Mouse (Mus musculus) liver, postnatal 0 days (tissue): ENCODE measurements at regions not wholly inside any gene's neighbourhood (a gene's known extent, or its start where the extent isn't known, plus 50 kb on each side); places are given as distances from the start of the nearest gene placed in this dataset.

ENCODE experiments used
- ATAC-seq: fragments of 200-750 bp; cut with Nextera tagmentation; 2 replicates; pipeline ENCODE4 v1.8.0; 2017; ENCODE audit warnings: mild to moderate bottlenecking, moderate library complexity
- DNase-seq: peaks from one replicate; pipeline ENCODE4 v3.0.0-alpha.2; 2016
- H3K27ac ChIP-seq: fragments of 300-500 bp; sonication (generic); 2 replicates; pipeline ENCODE4 v1.5.1; 2014; ENCODE audit warnings: antibody characterized with exemption, moderate library complexity, mild to moderate bottlenecking, low read depth
- H3K27me3 ChIP-seq: fragments of 300-500 bp; sonication (generic); 2 replicates; pipeline ENCODE4 v1.6.1; 2014; ENCODE audit warnings: low read length, control low read depth, mixed read lengths; ENCODE audit not compliant: insufficient read depth
- H3K36me3 ChIP-seq: fragments of 300-500 bp; sonication (generic); replicated peaks from 2 replicates; pipeline ENCODE4 v1.6.1; 2014; ENCODE audit warnings: mild to moderate bottlenecking, control low read depth, low read length, moderate library complexity, mixed read lengths; ENCODE audit not compliant: insufficient read depth
- H3K4me1 ChIP-seq: fragments of 300-500 bp; sonication (generic); 2 replicates; pipeline ENCODE4 v1.6.1; 2014; ENCODE audit warnings: antibody characterized with exemption, mild to moderate bottlenecking, control low read depth; ENCODE audit not compliant: insufficient read depth
- H3K4me2 ChIP-seq: fragments of 300-500 bp; sonication (generic); 2 replicates; pipeline ENCODE4 v1.6.1; 2014; ENCODE audit warnings: low read depth, mild to moderate bottlenecking, low read length, moderate library complexity, mixed read lengths
- H3K4me3 ChIP-seq: fragments of 300-500 bp; sonication (generic); 2 replicates; pipeline ENCODE4 v1.5.1; 2014; ENCODE audit warnings: low read depth, low read length
- H3K9ac ChIP-seq: fragments of 300-500 bp; sonication (generic); replicated peaks from 2 replicates; pipeline ENCODE4 v1.6.1; 2014; ENCODE audit warnings: mild to moderate bottlenecking, moderate library complexity
- H3K9me3 ChIP-seq: fragments of 300-500 bp; sonication (generic); 2 replicates; pipeline ENCODE4 v1.6.1; 2016; ENCODE audit warnings: mild to moderate bottlenecking, control low read depth, low read length, mixed read lengths
- CTCF ChIP-seq: sonication (generic); IDR thresholded peaks from 2 replicates; pipeline ENCODE4 v1.5.1; 2016; ENCODE audit warnings: antibody characterized with exemption, low read depth
- EP300 ChIP-seq: IDR thresholded peaks from 2 replicates; pipeline ENCODE4 v1.6.1; 2016; ENCODE audit warnings: antibody characterized with exemption, low read depth, mild to moderate bottlenecking
- WGBS: fragments of 180-500 bp; shearing (Covaris S2); extraction: QIAGEN DNeasy Blood & Tissue Kit; methylation state at CpG from one replicate; pipeline ENCODE4 v1.1.7; 2014; ENCODE audit not compliant: insufficient replicate concordance; 5-methylcytosine and 5-hydroxymethylcytosine counted together

DNA sequence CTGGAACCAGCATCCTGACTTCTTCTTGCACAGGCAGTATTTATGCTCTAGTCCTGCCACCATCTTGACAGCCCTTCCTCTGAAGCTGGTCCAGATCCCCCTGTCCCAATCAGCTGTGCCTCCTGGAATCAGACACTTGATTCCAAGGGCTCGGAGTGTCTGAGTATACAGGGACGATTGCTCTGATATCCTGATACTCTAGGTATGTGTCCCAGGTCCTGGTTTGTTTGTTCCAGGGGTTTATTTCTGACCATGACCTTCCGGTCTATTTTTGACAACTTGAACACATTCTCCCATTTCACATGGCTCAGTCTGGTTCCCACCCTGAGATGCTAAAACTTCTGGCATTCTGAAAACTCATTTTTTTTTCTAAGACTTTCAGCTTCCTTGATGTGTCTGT lies 85.8 kb upstream of the 1700025G04Rik start:
- Histone ChIP-seq H3K4me2 (no peak overlapping the region), H3K9me3 (no peaks in the 10 kb centered on the region), H3K27ac (no peak overlapping the region), H3K27me3 (no peaks in the 10 kb centered on the region), H3K9ac (no peak overlapping the region), H3K4me3 (no peak overlapping the region), H3K36me3 (no peaks in the 10 kb centered on the region), H3K4me1 (no peaks in the 10 kb centered on the region)
- 76% methylated on average over 3 of the region's 3 CpGs for WGBS
- DNase-seq, result no peak
- no peak for TF ChIP-seq CTCF
- TF ChIP-seq EP300, result no peak
- ATAC-seq, result no peak

DNA sequence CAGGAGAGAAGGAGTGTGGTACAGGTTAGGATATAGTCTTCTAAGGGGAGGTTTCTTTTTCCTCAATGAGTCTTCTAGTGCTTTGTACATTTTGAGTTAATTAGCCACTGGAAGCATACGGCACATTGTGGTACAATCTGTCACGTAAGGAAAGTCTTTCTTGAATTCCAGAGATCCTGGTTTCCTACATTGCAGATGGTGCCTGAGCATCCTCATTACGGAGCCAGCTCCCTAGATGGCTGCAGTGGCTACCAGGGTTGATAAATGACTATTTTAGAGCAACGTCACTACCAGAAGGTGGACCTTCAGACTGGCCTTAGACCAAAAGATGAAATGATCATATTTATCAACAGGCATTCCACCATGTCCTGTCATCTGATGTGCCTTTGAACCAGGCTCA lies 84.5 kb upstream of the 1700025G04Rik start:
- Histone ChIP-seq H3K9ac (no peak overlapping the region), H3K27ac (no peak overlapping the region), H3K9me3 (no peaks in the 10 kb centered on the region), H3K27me3 (no peaks in the 10 kb centered on the region), H3K4me2 (no peak overlapping the region), H3K4me1 (no peaks in the 10 kb centered on the region), H3K36me3 (no peaks in the 10 kb centered on the region), H3K4me3 (no peak overlapping the region)
- ATAC-seq (no peak), DNase-seq (no peak)
- WGBS, result 80% methylated on average over 4 of the region's 4 CpGs
- no peak for TF ChIP-seq EP300
- TF ChIP-seq CTCF, result no peak

DNA sequence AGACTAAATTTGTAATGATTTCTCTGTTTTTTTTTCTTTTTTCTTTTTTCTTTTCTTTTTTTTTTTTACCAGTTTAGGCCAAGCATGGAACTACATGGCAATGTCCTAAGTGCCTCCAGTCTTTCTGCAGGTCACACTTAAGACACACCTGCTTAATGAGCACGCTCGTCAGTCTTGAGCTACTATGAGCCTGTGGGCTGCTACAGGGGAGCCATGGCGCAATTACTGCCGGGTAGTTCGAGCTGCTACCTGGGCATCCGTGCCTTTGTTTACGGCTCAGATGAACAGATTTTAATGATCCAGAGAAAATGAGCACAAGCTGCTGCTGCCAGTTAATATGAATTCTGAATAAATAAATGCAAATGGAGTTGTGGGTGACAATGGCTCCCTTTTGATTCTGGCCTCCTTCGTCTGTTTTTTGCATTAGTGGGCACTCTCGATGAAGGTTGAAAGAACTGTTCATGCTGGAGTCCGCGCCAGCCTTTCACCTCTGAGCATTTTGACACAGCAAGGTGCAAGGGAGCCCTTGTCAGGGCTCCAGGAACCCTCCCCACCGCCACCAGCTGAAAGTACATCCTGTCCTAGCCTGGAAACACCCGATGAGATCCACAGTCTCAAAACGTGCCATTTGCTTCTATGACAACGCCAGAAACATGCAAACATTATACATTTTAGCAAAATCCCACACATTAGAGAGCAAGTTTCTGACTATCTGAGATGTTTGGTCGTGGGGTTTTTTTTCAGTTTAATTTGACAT lies 81.3 kb upstream of the 1700025G04Rik start:
- H3K9ac ChIP-seq, result no peak overlapping the region
- no peak for DNase-seq
- no peaks in the 10 kb centered on the region for H3K4me1 ChIP-seq
- ATAC-seq, result no peak
- no peak overlapping the region for H3K27ac ChIP-seq
- TF ChIP-seq EP300 (no peak), CTCF (no peak)
- 78% methylated on average over 16 of the region's 16 CpGs for WGBS
- H3K27me3 ChIP-seq, result no peaks in the 10 kb centered on the region
- H3K4me3 ChIP-seq, result no peak overlapping the region
- H3K9me3 ChIP-seq, result no peaks in the 10 kb centered on the region
- no peak overlapping the region for H3K4me2 ChIP-seq
- no peaks in the 10 kb centered on the region for H3K36me3 ChIP-seq

DNA sequence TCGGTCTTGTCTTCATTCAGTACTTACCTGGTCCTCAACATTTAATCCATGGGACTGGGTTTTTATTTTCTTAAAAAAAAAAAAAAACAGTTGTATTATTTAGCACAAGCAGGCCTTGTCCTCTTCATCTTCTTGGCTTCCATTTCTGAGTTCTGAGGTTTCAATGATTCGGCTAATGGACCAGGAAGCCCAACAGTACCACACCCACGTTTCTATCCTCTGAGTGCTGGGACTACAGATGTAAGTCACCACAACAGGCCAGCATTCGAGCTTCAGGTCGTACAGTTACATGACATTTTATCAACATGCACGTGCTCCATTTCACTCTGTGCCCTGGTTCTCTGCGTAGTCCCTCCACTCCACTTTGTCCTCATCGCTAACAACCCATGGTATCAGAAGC lies 80.7 kb upstream of the 1700025G04Rik start:
- H3K27me3 ChIP-seq, result no peaks in the 10 kb centered on the region
- no peak overlapping the region for H3K4me2 ChIP-seq
- TF ChIP-seq CTCF, result no peak
- TF ChIP-seq EP300, result no peak
- ATAC-seq, result no peak
- no peaks in the 10 kb centered on the region for H3K4me1 ChIP-seq
- no peak overlapping the region for H3K27ac ChIP-seq
- no peak overlapping the region for H3K9ac ChIP-seq
- 69% methylated on average over 8 of the region's 8 CpGs for WGBS
- H3K4me3 ChIP-seq, result no peak overlapping the region
- H3K9me3 ChIP-seq, result no peaks in the 10 kb centered on the region
- no peak for DNase-seq
- H3K36me3 ChIP-seq, result no peaks in the 10 kb centered on the region

DNA sequence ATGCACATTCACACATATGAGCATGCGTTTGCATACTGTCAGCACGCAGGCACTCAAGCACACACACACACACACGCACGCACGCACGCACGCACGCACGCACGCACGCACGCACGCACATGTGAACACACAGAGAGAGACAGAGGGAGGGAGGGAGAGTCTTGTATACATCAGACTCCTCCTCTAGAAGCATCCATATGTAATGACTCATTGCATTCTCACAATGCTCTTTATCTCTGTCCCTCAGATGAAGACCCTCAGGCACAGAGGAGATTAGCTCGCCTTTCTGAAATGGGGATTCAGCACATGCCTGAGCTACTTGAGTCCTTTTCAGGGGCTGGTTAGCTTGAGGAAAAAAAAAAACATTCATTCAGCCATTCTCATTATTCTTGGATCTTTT lies 79.6 kb upstream of the 1700025G04Rik start:
- no peak for ATAC-seq

DNA sequence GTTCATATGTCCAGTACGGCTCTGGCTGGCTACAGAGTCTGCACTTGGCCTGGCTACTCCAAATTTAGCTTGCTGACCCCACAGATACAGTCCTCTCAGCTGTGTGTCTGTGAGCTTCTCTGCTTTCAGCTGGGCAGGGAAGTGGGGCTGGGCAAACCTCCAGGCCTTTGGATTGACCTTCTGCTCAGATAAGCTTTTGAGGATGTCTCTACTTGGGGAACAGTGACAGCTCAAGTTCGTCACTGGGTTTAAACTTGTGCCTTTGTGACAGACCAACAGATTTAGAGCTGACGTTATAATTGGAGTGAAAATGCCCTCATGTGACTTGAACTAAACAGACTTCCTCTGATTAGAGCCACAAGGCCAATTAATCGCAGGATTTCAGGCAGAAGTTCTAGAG lies 78.4 kb upstream of the 1700025G04Rik start:
- 56% methylated on average over 4 of the region's 4 CpGs for WGBS
- Histone ChIP-seq H3K27ac (no peak overlapping the region), H3K27me3 (no peaks in the 10 kb centered on the region), H3K4me1 (no peaks in the 10 kb centered on the region), H3K4me2 (no peak overlapping the region), H3K9ac (no peak overlapping the region), H3K36me3 (no peaks in the 10 kb centered on the region), H3K9me3 (no peaks in the 10 kb centered on the region), H3K4me3 (no peak overlapping the region)
- DNase-seq (peak; percentile 26), ATAC-seq (peak; percentile 50)
- TF ChIP-seq CTCF (no peak), EP300 (no peak; the same call in none of the 2 replicates)

More for the DNA sequence above, 79.6 kb upstream of the 1700025G04Rik start:
- Histone ChIP-seq H3K4me2 (no peak overlapping the region), H3K27ac (no peak overlapping the region), H3K9ac (no peak overlapping the region), H3K27me3 (no peaks in the 10 kb centered on the region), H3K9me3 (no peaks in the 10 kb centered on the region), H3K4me1 (no peaks in the 10 kb centered on the region), H3K4me3 (no peak overlapping the region), H3K36me3 (no peaks in the 10 kb centered on the region)
- DNase-seq, result no peak
- WGBS, result 92% methylated on average over 14 of the region's 14 CpGs
- no peak for TF ChIP-seq EP300
- no peak for TF ChIP-seq CTCF

DNA sequence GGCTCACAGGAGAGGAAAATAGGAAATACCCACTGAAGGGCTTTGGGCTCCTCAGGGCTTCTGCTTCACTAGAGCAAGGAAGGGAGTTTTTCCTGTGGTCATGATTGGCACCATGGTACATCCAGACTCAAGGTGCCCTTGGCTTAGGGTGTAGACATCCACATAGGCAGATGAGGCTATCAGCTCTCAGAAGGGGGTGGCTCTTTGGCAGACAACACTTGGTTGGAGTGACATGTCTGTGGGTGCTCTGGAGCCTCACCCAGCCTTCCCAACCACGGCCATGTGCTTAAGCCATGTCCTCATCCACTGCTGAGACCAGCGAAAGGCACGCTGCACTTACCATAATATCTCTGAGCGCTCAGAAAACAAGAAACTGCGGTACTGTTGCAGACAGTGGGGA lies 77.8 kb upstream of the 1700025G04Rik start:
- no peaks in the 10 kb centered on the region for H3K36me3 ChIP-seq
- H3K4me2 ChIP-seq, result no peak overlapping the region
- DNase-seq, result no peak
- H3K27ac ChIP-seq, result no peak overlapping the region
- WGBS, result 83% methylated on average over 5 of the region's 5 CpGs
- no peaks in the 10 kb centered on the region for H3K4me1 ChIP-seq
- no peak overlapping the region for H3K4me3 ChIP-seq
- no peaks in the 10 kb centered on the region for H3K27me3 ChIP-seq
- TF ChIP-seq EP300 (no peak), CTCF (no peak)
- H3K9ac ChIP-seq, result no peak overlapping the region
- no peaks in the 10 kb centered on the region for H3K9me3 ChIP-seq
- ATAC-seq, result no peak
